8 mouse cellular contexts compared by ENCODE assay signal in genomic region chr7:39588037-39588436, GRCm38 (mm10).
DNase-seq lines count a peak whose midpoint lies in the region; ATAC-seq lines count a peak whose summit lies in the region.

No protein-coding gene starts in this region.

- no peaks in the 10 kb centered on the region for H3K36me3 ChIP-seq in heart, embryonic 10.5 days
- H3K36me3 ChIP-seq in hindbrain, embryonic 11.5 days (ENCODE audit: control insufficient read depth, insufficient read depth, low read length), result no peaks in the 10 kb centered on the region
- no peaks in the 10 kb centered on the region for H3K36me3 ChIP-seq in liver, embryonic 16.5 days (ENCODE audit: control insufficient read depth, insufficient read depth)

- DNase-seq in heart, embryonic 10.5 days (ENCODE audit: low spot score), result no peak
- DNase-seq in heart, adult 8-10 months (ENCODE audit: low spot score), result no peak
- peak; percentile 4 for DNase-seq in brain, adult 2 months (ENCODE audit: low read depth, low spot score)
- DNase-seq in hindbrain, embryonic 11.5 days (ENCODE audit: low spot score), result no peak
- DNase-seq in frontal cortex, postnatal 10 days (ENCODE audit: low spot score in 2 of 2), result no peak
- no peak for DNase-seq in Muller cell, postnatal 12 days (ENCODE audit: inconsistent ontology term)
- no peak for DNase-seq in adrenal gland, postnatal 36 days

- H3K4me2 ChIP-seq in hindbrain, embryonic 11.5 days (replicated peaks; ENCODE audit: low read depth, low read length), result no peak overlapping the region
- peak overlapping the region; percentile 46 for H3K4me2 ChIP-seq in liver, embryonic 16.5 days (ENCODE audit: low read depth, low read length)

- H3K9me3 ChIP-seq in heart, embryonic 10.5 days, result no peaks in the 10 kb centered on the region
- H3K9me3 ChIP-seq in hindbrain, embryonic 11.5 days (ENCODE audit: control insufficient read depth, low read length), result no peaks in the 10 kb centered on the region
- no peaks in the 10 kb centered on the region for H3K9me3 ChIP-seq in liver, embryonic 16.5 days (replicated peaks; ENCODE audit: control insufficient read depth, low read length)

- ATAC-seq in hindbrain, embryonic 11.5 days (ENCODE audit: low FRiP score), result peak; percentile 38; the same call in 1 of the 2 replicates
- no peak for ATAC-seq in liver, embryonic 16.5 days (ENCODE audit: low read depth)

- peak overlapping the region; percentile 59 for H3K4me3 ChIP-seq in heart, embryonic 10.5 days
- H3K4me3 ChIP-seq in hindbrain, embryonic 11.5 days (ENCODE audit: low read depth, low read length), result peak overlapping the region; percentile 37
- no peak overlapping the region for H3K4me3 ChIP-seq in liver, embryonic 16.5 days (ENCODE audit: low read depth, low read length)

- H3K9ac ChIP-seq in hindbrain, embryonic 11.5 days (ENCODE audit: low read depth, low read length), result no peak overlapping the region
- no peak overlapping the region for H3K9ac ChIP-seq in liver, embryonic 16.5 days (ENCODE audit: low read depth, low read length)

- no peaks in the 10 kb centered on the region for H3K27me3 ChIP-seq in heart, embryonic 10.5 days (ENCODE audit: insufficient read depth, poor library complexity, severe bottlenecking)
- H3K27me3 ChIP-seq in hindbrain, embryonic 11.5 days (ENCODE audit: control insufficient read depth, insufficient read depth, low read length), result no peaks in the 10 kb centered on the region
- H3K27me3 ChIP-seq in liver, embryonic 16.5 days (ENCODE audit: control insufficient read depth, insufficient read depth, low read depth, low read length), result no peaks in the 10 kb centered on the region; the same call in 1 of the 2 replicates

- WGBS in heart, embryonic 10.5 days, result 83% methylated on average over 1 of the region's 1 CpGs
- WGBS in hindbrain, embryonic 11.5 days, result 89% methylated on average over 1 of the region's 1 CpGs
- 68% methylated on average over 1 of the region's 1 CpGs for WGBS in liver, embryonic 16.5 days (ENCODE audit: insufficient replicate concordance)

- H3K27ac ChIP-seq in heart, embryonic 10.5 days, result no peak overlapping the region
- no peak overlapping the region for H3K27ac ChIP-seq in hindbrain, embryonic 11.5 days (ENCODE audit: low read depth, low read length)
- no peak overlapping the region for H3K27ac ChIP-seq in liver, embryonic 16.5 days (ENCODE audit: low read length)

- H3K4me1 ChIP-seq in heart, embryonic 10.5 days, result no peaks in the 10 kb centered on the region
- H3K4me1 ChIP-seq in hindbrain, embryonic 11.5 days (replicated peaks; ENCODE audit: control insufficient read depth, insufficient read depth, low read length), result no peaks in the 10 kb centered on the region
- H3K4me1 ChIP-seq in liver, embryonic 16.5 days (ENCODE audit: control insufficient read depth, low read depth, low read length), result no peaks in the 10 kb centered on the region
